Mouse (Mus musculus) heart, postnatal 36 days (tissue): ENCODE data around the gene Dab1. TPM values are rescaled to one million over a fixed set of nuclear protein-coding genes. Genes with fewer than 3 reads are reported as not detected.

Experiments
- DNase-seq, 2 experiments: peaks; one replicate each; pipeline ENCODE4 v3.0.0; 2021 to 2022
- intact Hi-C: fragments of 180-260 bp; cut with DNase I; formaldehyde crosslinking; loops from one replicate; pipeline ENCODE4 v1.15.1; 2025
- total RNA-seq, 2 experiments: library from RNA; stranded (reverse); gene quantifications; 2 replicates each; pipeline ENCODE4 v1.2.3; 2021

Dab1 gene
- total RNA-seq, 2 experiments from 2014 or later: not detected

GRCm38 (mm10) chr4:103699755-103700154, 80.6 kb downstream of the Dab1 start:
- intact Hi-C loops: no loop called here
- no peak for DNase-seq

- intact Hi-C loops: no loop called here
- DNase-seq: no peak
Measured at GRCm38 (mm10) chr4:103700392-103700791, 81.2 kb downstream of the Dab1 start.

GRCm38 (mm10) chr4:103702137-103702536, 83.0 kb downstream of the Dab1 start:
- DNase-seq: no peak
- intact Hi-C loops: no loop called here

- DNase-seq: no peak
- intact Hi-C loops: no loop called here
Measured at GRCm38 (mm10) chr4:103704477-103704876, 85.3 kb downstream of the Dab1 start.

- intact Hi-C loops: no loop called here
- no peak for DNase-seq
Measured at GRCm38 (mm10) chr4:103706501-103706900, 87.3 kb downstream of the Dab1 start.

- DNase-seq: no peak
- intact Hi-C loops: no loop called here
Measured at GRCm38 (mm10) chr4:103707140-103707539, 88.0 kb downstream of the Dab1 start.

GRCm38 (mm10) chr4:103711353-103711752, 92.2 kb downstream of the Dab1 start:
- no peak for DNase-seq
- intact Hi-C loops: no loop called here

GRCm38 (mm10) chr4:103713921-103714320, 94.8 kb downstream of the Dab1 start:
- intact Hi-C loops: no loop called here
- DNase-seq: no peak

- intact Hi-C loops: no loop called here
- DNase-seq: no peak
Measured at GRCm38 (mm10) chr4:103714991-103715390, 95.8 kb downstream of the Dab1 start.

- intact Hi-C loops: no loop called here
- no peak for DNase-seq
Measured at GRCm38 (mm10) chr4:103715568-103715967, 96.4 kb downstream of the Dab1 start.

- intact Hi-C loops: no loop called here
- DNase-seq: no peak
Measured at GRCm38 (mm10) chr4:103722738-103723137, 103.6 kb downstream of the Dab1 start.

- no peak for DNase-seq
- intact Hi-C loops: no loop called here
Measured at GRCm38 (mm10) chr4:103726486-103726885, 107.3 kb downstream of the Dab1 start.

- no peak for DNase-seq
- intact Hi-C loops: no loop called here
Measured at GRCm38 (mm10) chr4:103737185-103737584, 118.0 kb downstream of the Dab1 start.

GRCm38 (mm10) chr4:103751249-103751855, 132.2 kb downstream of the Dab1 start:
- DNase-seq: no peak
- intact Hi-C loops: no loop called here

GRCm38 (mm10) chr4:103754561-103754960, 135.4 kb downstream of the Dab1 start:
- no peak for DNase-seq
- intact Hi-C loops: no loop called here

- intact Hi-C loops: no loop called here
- no peak for DNase-seq
Measured at GRCm38 (mm10) chr4:103757241-103757640, 138.1 kb downstream of the Dab1 start.

- intact Hi-C loops: no loop called here
- DNase-seq: no peak
Measured at GRCm38 (mm10) chr4:103762416-103762815, 143.3 kb downstream of the Dab1 start.

- DNase-seq: no peak
- intact Hi-C loops: no loop called here
Measured at GRCm38 (mm10) chr4:103775712-103776111, 156.6 kb downstream of the Dab1 start.

- peak; percentile 66 to 72 for DNase-seq
- intact Hi-C loops: no loop called here
Measured at GRCm38 (mm10) chr4:103781398-103781797, 162.2 kb downstream of the Dab1 start.

GRCm38 (mm10) chr4:103783561-103784247, 164.5 kb downstream of the Dab1 start:
- intact Hi-C loops: no loop called here
- DNase-seq: no peak

GRCm38 (mm10) chr4:103793589-103794312, 174.6 kb downstream of the Dab1 start:
- no peak for DNase-seq
- intact Hi-C loops: no loop called here

- intact Hi-C loops: no loop called here
- no peak for DNase-seq
Measured at GRCm38 (mm10) chr4:103796416-103796815, 177.3 kb downstream of the Dab1 start.
